Mouse (Mus musculus) liver, embryonic 14.5 days (tissue): Measurements from ENCODE around the gene Peli1. TPM values are rescaled to one million over a fixed set of nuclear protein-coding genes. Genes with fewer than 3 reads are reported as not detected.
A peak's percentile ranks its signal among the peaks of the same experiment; 100 is the strongest.

Source experiments
- ATAC-seq: fragments of 200-750 bp; cut with Nextera tagmentation; 2 replicates; pipeline ENCODE4 v1.8.0; 2017; ENCODE audit warnings: moderate number of reproducible peaks, mild to moderate bottlenecking, moderate library complexity; ENCODE audit not compliant: insufficient read depth
- DNase-seq, 3 experiments: peaks; one replicate each; pipeline ENCODE4 v3.0.0-alpha.2; 2012 to 2013; ENCODE audit warnings: low read depth in 3 of 3, low spot score in 3 of 3
- H3K27ac ChIP-seq: fragments of 300-500 bp; sonication (generic); 2 replicates; pipeline ENCODE4 v1.5.1; 2014; ENCODE audit warnings: moderate library complexity, mild to moderate bottlenecking, control low read depth, inconsistent platforms
- H3K27me3 ChIP-seq: fragments of 300-500 bp; sonication (generic); 2 replicates; pipeline ENCODE4 v1.6.1; 2014; ENCODE audit warnings: mild to moderate bottlenecking, low read length, moderate library complexity; ENCODE audit not compliant: control insufficient read depth, insufficient read depth
- H3K36me3 ChIP-seq: fragments of 300-500 bp; sonication (generic); replicated peaks from 2 replicates; pipeline ENCODE4 v1.6.1; 2014; ENCODE audit warnings: low read depth; ENCODE audit not compliant: control insufficient read depth, insufficient read depth
- H3K4me1 ChIP-seq, 2 experiments: fragments of 200-500 bp in 1 of 2; fragments of 300-500 bp in 1 of 2; sonication (generic) in 1 of 2; replicated peaks; 2 replicates each; pipeline ENCODE4 v1.6.1; 2012 to 2014; ENCODE audit warnings: antibody characterized with exemption in 1 of 2, inconsistent platforms in 1 of 2, low read length in 1 of 2; ENCODE audit not compliant: control insufficient read depth in 2 of 2, insufficient read depth in 2 of 2
- H3K4me2 ChIP-seq: fragments of 300-500 bp; sonication (generic); 2 replicates; pipeline ENCODE4 v1.6.1; 2014; ENCODE audit warnings: low read depth, mild to moderate bottlenecking, control low read depth, moderate library complexity
- H3K4me3 ChIP-seq, 2 experiments: fragments of 200-500 bp in 1 of 2; fragments of 300-500 bp in 1 of 2; sonication (generic) in 1 of 2; 2 replicates each; pipeline ENCODE4 v1.5.1; 2012 to 2014; ENCODE audit warnings: low read depth in 2 of 2, low read length in 2 of 2, mild to moderate bottlenecking in 2 of 2, control low read depth in 1 of 2, inconsistent platforms in 1 of 2, moderate library complexity in 1 of 2; ENCODE audit not compliant: insufficient read depth in 1 of 2
- H3K9ac ChIP-seq: fragments of 300-500 bp; sonication (generic); replicated peaks from 2 replicates; pipeline ENCODE4 v1.6.1; 2014; ENCODE audit warnings: mild to moderate bottlenecking, control low read depth, moderate library complexity
- H3K9me3 ChIP-seq: fragments of 300-500 bp; sonication (generic); 2 replicates; pipeline ENCODE4 v1.6.1; 2016; ENCODE audit warnings: low read length, mixed read lengths; ENCODE audit not compliant: control insufficient read depth
- CTCF ChIP-seq: IDR thresholded peaks from 2 replicates; pipeline ENCODE4 v1.5.1; 2016; ENCODE audit warnings: antibody characterized with exemption, low read depth, control low read depth
- EP300 ChIP-seq: IDR thresholded peaks from 2 replicates; pipeline ENCODE4 v1.6.1; 2016; ENCODE audit warnings: antibody characterized with exemption, low read depth
- WGBS: fragments of 180-500 bp; shearing (Covaris S2); extraction: QIAGEN DNeasy Blood & Tissue Kit; methylation state at CpG from one replicate; pipeline ENCODE4 v1.1.7; 2014; ENCODE audit not compliant: insufficient replicate concordance; 5-methylcytosine and 5-hydroxymethylcytosine counted together
- polyA plus RNA-seq, 2 experiments: library from polyadenylated mRNA; depleted of rRNA in 1 of 2; stranded (reverse) in 1 of 2; unstranded in 1 of 2; fragments of >200 nt; fragmentation: Nextera tagmentation in 1 of 2; extraction: Ambion mirVana in 1 of 2; gene quantifications; 2 replicates each; pipeline versions ENCODE4 v1.2.1 to v1.2.3; 2012 to 2014

Peli1 gene
- polyA plus RNA-seq, 2 experiments: 5.7 to 11.5 TPM

DNA sequence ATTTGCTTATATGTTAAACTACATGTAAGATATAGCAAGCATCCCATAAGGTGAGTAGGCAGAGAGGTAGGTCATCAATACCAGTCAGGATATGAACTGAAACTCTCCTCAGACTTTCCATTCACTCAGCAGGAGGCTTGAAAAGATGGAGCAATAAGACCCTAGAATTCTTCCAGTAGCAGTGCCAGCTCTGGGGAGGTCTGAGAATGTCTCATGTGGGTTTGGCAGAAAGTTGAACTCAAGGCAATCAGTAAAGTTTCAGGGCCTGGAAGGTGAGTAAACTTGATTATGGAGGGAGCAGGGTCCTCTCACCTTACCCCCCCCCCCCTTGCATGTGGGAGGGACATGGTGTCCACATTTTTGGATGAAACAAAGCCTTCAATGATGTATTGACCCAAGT lies 36.5 kb upstream of the Peli1 start:
- DNase-seq (no peak), ATAC-seq (no peak)
- no peak overlapping the region for H3K4me3 ChIP-seq
- H3K4me2 ChIP-seq: no peak overlapping the region
- no peaks in the 10 kb centered on the region for H3K9me3 ChIP-seq
- H3K4me1 ChIP-seq: peaks cover 0 to 4% of the 10 kb centered on the region in 2 experiments; a peak in 1 of 4 replicates
- H3K27ac ChIP-seq: no peak overlapping the region
- H3K27me3 ChIP-seq: no peaks in the 10 kb centered on the region; the same call in 1 of the 2 replicates
- H3K9ac ChIP-seq: no peak overlapping the region
- no peaks in the 10 kb centered on the region for H3K36me3 ChIP-seq
- TF ChIP-seq CTCF (no peak), EP300 (no peak)

DNA sequence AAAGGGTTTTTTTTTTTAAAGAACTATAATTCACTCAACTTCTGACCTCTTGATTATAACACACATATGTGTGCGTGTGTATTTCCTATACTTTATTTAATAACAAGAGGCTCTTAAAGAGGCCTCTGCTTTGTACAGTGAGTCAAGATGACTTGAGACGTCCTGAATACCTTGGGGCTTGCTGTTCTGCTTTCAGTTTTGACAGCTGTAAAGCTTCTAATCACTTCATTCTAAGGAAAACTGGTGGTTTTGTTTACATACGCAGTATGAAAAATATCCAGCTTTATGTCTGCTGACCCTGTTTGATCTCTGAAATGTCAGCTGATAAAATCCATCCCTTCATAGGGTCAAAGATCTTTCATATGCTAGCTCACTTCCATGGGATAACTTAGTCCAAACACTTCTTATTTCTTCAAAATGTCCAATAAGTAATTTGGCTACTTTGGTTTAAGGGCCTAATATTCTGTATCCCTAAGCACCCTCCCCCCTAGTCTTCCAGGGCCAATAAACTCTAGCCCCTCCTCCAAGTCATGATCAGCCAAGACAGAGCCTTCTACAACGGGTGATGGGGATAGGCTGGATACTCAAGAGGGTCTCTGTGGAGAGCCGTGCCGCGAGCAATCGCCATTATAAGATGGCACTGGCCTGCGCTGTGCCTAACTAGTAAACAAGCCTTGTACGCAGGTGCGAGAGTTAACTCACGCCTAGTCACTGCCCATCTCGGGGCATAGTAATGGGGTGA lies 34.8 kb upstream of the Peli1 start:
- H3K9me3 ChIP-seq: no peaks in the 10 kb centered on the region
- no peak overlapping the region for H3K9ac ChIP-seq
- H3K27me3 ChIP-seq: no peaks in the 10 kb centered on the region; the same call in 1 of the 2 replicates
- DNase-seq (no peak), ATAC-seq (no peak)
- H3K27ac ChIP-seq: no peak overlapping the region
- H3K4me1 ChIP-seq: peaks cover 0 to 4% of the 10 kb centered on the region in 2 experiments; a peak in 1 of 4 replicates
- WGBS: 79% methylated on average over 13 of the region's 13 CpGs
- TF ChIP-seq EP300 (no peak), CTCF (no peak)
- H3K4me3 ChIP-seq: no peak overlapping the region
- H3K36me3 ChIP-seq: no peaks in the 10 kb centered on the region
- H3K4me2 ChIP-seq: no peak overlapping the region

- WGBS: 64% methylated on average over 17 of the region's 17 CpGs
- H3K4me1 ChIP-seq: peaks cover 0 to 4% of the 10 kb centered on the region in 2 experiments; a peak in 1 of 4 replicates
- H3K4me2 ChIP-seq: no peak overlapping the region; the same call in 1 of the 2 replicates
- H3K27ac ChIP-seq: no peak overlapping the region
- DNase-seq (no peak), ATAC-seq (no peak)
- H3K4me3 ChIP-seq: 0 out of 4 replicates have a peak overlapping the region, but pooled peaks of 1 of the 2 experiments have one; percentile 1
- no peaks in the 10 kb centered on the region for H3K27me3 ChIP-seq
- H3K36me3 ChIP-seq: no peaks in the 10 kb centered on the region
- no peaks in the 10 kb centered on the region for H3K9me3 ChIP-seq
- H3K9ac ChIP-seq: no peak overlapping the region
- TF ChIP-seq CTCF: no peak
- no peak for TF ChIP-seq EP300
These were observed 33.3 kb upstream of the Peli1 start for GRCm38 (mm10) chr11:21057511-21058414.

DNA sequence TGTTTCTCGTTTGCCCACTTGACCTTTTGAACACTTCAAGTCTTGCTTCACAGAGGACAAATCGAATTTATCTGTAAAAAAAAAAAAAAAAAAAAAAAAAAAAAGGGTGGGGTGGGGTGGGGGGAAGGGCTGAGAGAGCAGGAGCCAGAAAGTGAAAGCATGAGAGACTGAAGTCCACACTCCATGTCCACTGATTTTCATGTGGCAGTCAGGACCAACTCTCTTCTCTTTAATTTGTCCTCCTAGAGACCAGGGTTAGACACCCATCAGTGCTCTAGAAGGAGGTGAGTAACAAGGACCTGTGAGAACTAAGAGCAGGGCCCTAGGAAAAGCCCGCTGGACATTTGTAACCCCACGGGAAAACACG lies 32.7 kb upstream of the Peli1 start:
- Histone ChIP-seq H3K4me3 (no peak overlapping the region), H3K36me3 (no peaks in the 10 kb centered on the region), H3K4me1 (peaks cover 0 to 4% of the 10 kb centered on the region in 2 experiments; a peak in 1 of 4 replicates), H3K27ac (no peak overlapping the region), H3K27me3 (no peaks in the 10 kb centered on the region), H3K4me2 (no peak overlapping the region), H3K9me3 (no peaks in the 10 kb centered on the region), H3K9ac (no peak overlapping the region)
- DNase-seq: no peak
- no peak for TF ChIP-seq EP300
- TF ChIP-seq CTCF: no peak
- WGBS: 44% methylated on average over 5 of the region's 5 CpGs
- ATAC-seq: no peak
